Comparison of ENCODE assay signal across 8 mouse cellular contexts in the genomic region with DNA sequence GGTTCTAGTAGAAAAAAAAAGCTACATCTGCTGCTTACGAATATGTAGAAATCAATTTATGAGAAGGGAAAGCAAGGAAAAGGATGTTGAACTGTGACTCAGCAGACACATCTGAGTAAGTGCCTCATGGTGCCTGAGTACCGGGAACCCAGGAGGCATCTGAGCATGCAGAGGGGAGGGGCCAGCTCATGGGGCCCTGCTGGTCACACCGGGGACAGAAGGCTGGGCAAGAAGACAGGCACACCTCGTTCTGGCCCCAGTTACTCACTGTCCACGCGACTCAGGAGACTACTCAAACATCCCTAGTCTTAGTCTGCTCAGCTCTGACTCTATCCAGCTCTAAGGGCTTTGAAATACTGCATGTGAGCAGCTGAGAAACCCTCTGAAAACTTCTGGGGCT. TPM values are rescaled to one million over a fixed set of nuclear protein-coding genes. Genes with fewer than 3 reads are reported as not detected.
DNase-seq lines count a peak whose midpoint lies in the region; ATAC-seq and TF ChIP-seq lines count a peak whose summit lies in the region.

No protein-coding gene starts in this region.

- intact Hi-C loops in gastrocnemius, postnatal 36 days (cut with DNase I) = no loop called here

- no peak overlapping the region for H3K4me2 ChIP-seq in kidney, embryonic 16.5 days (replicated peaks; ENCODE audit: low read depth, low read length)
- no peak overlapping the region for H3K4me2 ChIP-seq in stomach, embryonic 14.5 days (replicated peaks; ENCODE audit: low read depth, low read length)
- no peak overlapping the region for H3K4me2 ChIP-seq in midbrain, embryonic 14.5 days (ENCODE audit: low read length)

- no peak overlapping the region for H3K9ac ChIP-seq in kidney, embryonic 16.5 days (replicated peaks; ENCODE audit: low read length)
- no peak overlapping the region for H3K9ac ChIP-seq in stomach, embryonic 14.5 days (replicated peaks; ENCODE audit: low read depth, low read length)
- H3K9ac ChIP-seq in midbrain, embryonic 14.5 days (replicated peaks; ENCODE audit: low read length) = no peak overlapping the region

- ATAC-seq in kidney, embryonic 16.5 days (ENCODE audit: low FRiP score, low TSS enrichment) = peak; percentile 89
- ATAC-seq in stomach, embryonic 14.5 days (ENCODE audit: insufficient number of reproducible peaks, insufficient read depth, low FRiP score, low read depth) = peak; percentile 46; the same call in 1 of the 2 replicates
- ATAC-seq in midbrain, embryonic 14.5 days (ENCODE audit: low FRiP score, low TSS enrichment) = no peak

- no peaks in the 10 kb centered on the region for H3K36me3 ChIP-seq in kidney, embryonic 16.5 days (ENCODE audit: insufficient read depth, low read length)
- H3K36me3 ChIP-seq in stomach, embryonic 14.5 days (ENCODE audit: control insufficient read depth, insufficient read depth, low read length) = no peaks in the 10 kb centered on the region
- no peaks in the 10 kb centered on the region for H3K36me3 ChIP-seq in midbrain, embryonic 14.5 days (ENCODE audit: control insufficient read depth, insufficient read depth, low read length)

- DNase-seq in layer of hippocampus, adult 2 months (ENCODE audit: low spot score in 2 of 2) = no peak
- DNase-seq in layer of hippocampus, adult 18-20 months (ENCODE audit: low spot score in 2 of 2) = no peak
- DNase-seq in cerebellum, adult 11-12 months = peak; percentile 80
- no peak for DNase-seq in midbrain, embryonic 14.5 days
- DNase-seq in thymus, postnatal 0 days (ENCODE audit: low spot score) = no peak
- DNase-seq in gastrocnemius, postnatal 36 days = no peak

- H3K27me3 ChIP-seq in kidney, embryonic 16.5 days (ENCODE audit: insufficient read depth, low read length) = no peaks in the 10 kb centered on the region
- no peaks in the 10 kb centered on the region for H3K27me3 ChIP-seq in stomach, embryonic 14.5 days (ENCODE audit: control insufficient read depth, insufficient read depth, low read length)
- H3K27me3 ChIP-seq in midbrain, embryonic 14.5 days (ENCODE audit: control insufficient read depth, insufficient read depth, low read length) = no peaks in the 10 kb centered on the region

- TF ChIP-seq CTCF in layer of hippocampus, adult 2 months (conservative IDR thresholded peaks at IDR 0.05) = 0 out of 2 replicates have a peak, but pooled peaks have one; percentile 6

- H3K4me3 ChIP-seq in layer of hippocampus, adult 2 months = no peak overlapping the region
- H3K4me3 ChIP-seq in kidney, embryonic 16.5 days (ENCODE audit: low read length) = no peak overlapping the region
- no peak overlapping the region for H3K4me3 ChIP-seq in stomach, embryonic 14.5 days (ENCODE audit: low read depth, low read length)
- H3K4me3 ChIP-seq in midbrain, embryonic 14.5 days (replicated peaks; ENCODE audit: low read depth, low read length) = no peak overlapping the region

- H3K27ac ChIP-seq in layer of hippocampus, adult 2 months = no peak overlapping the region
- no peak overlapping the region for H3K27ac ChIP-seq in kidney, embryonic 16.5 days (ENCODE audit: low read length)
- no peak overlapping the region for H3K27ac ChIP-seq in stomach, embryonic 14.5 days (ENCODE audit: low read length)
- H3K27ac ChIP-seq in midbrain, embryonic 14.5 days (replicated peaks; ENCODE audit: low read depth, low read length) = no peak overlapping the region

- WGBS in kidney, embryonic 16.5 days = 27% methylated on average over 6 of the region's 6 CpGs
- WGBS in stomach, embryonic 14.5 days = 31% methylated on average over 6 of the region's 6 CpGs
- 39% methylated on average over 6 of the region's 6 CpGs for WGBS in midbrain, embryonic 14.5 days

- no peaks in the 10 kb centered on the region for H3K9me3 ChIP-seq in kidney, embryonic 16.5 days (ENCODE audit: low read length)
- no peaks in the 10 kb centered on the region for H3K9me3 ChIP-seq in stomach, embryonic 14.5 days (ENCODE audit: control insufficient read depth, low read depth, low read length)
- no peaks in the 10 kb centered on the region for H3K9me3 ChIP-seq in midbrain, embryonic 14.5 days (ENCODE audit: control insufficient read depth, low read length)

- H3K4me1 ChIP-seq in kidney, embryonic 16.5 days (ENCODE audit: insufficient read depth, low read length) = peaks cover 3% of the 10 kb centered on the region
- no peaks in the 10 kb centered on the region for H3K4me1 ChIP-seq in stomach, embryonic 14.5 days (ENCODE audit: control insufficient read depth, insufficient read depth, low read length)
- no peaks in the 10 kb centered on the region for H3K4me1 ChIP-seq in midbrain, embryonic 14.5 days (ENCODE audit: control insufficient read depth, insufficient read depth, low read length)

RNA-seq across cellular contexts. Expression of a gene that starts 25.0 kb away (rescaled TPM):
- 10 to 100 TPM; 22.2 to 26.9 TPM for total RNA-seq in layer of hippocampus, adult 2 months (2021)
- 10 to 100 TPM; 23.9 to 24.1 TPM for total RNA-seq in layer of hippocampus, adult 18-20 months (2021)
- polyA plus RNA-seq in kidney, embryonic 16.5 days (2015; fragmentation: Nextera tagmentation; extraction: Ambion mirVana) = 3.2 and 3.8 TPM in 2 replicates
- 5.9 and 7.4 TPM in 2 replicates for polyA plus RNA-seq in stomach, embryonic 14.5 days (2014; fragmentation: Nextera tagmentation; extraction: Ambion mirVana)
- polyA plus RNA-seq in midbrain, embryonic 14.5 days (2014; fragmentation: Nextera tagmentation; extraction: Ambion mirVana) = 7.7 and 8.0 TPM in 2 replicates
- 0.71 and 0.90 TPM in 2 replicates for polyA plus RNA-seq in thymus, postnatal 0 days (2015; fragmentation: Nextera tagmentation; extraction: Ambion mirVana)
- 1 to 10 TPM; 3.1 to 3.3 TPM for total RNA-seq in gastrocnemius, postnatal 36 days (2021)

RNA-seq across cellular contexts. Expression of a gene that starts 48.6 kb away (rescaled TPM):
- total RNA-seq in layer of hippocampus, adult 2 months (2021) = 10 to 100 TPM; 77.8 to 85.7 TPM
- total RNA-seq in layer of hippocampus, adult 18-20 months (2021) = 10 to 100 TPM; 84.8 TPM
- polyA plus RNA-seq in kidney, embryonic 16.5 days (2015; fragmentation: Nextera tagmentation; extraction: Ambion mirVana) = 160 and 165 TPM in 2 replicates
- 161 and 162 TPM in 2 replicates for polyA plus RNA-seq in stomach, embryonic 14.5 days (2014; fragmentation: Nextera tagmentation; extraction: Ambion mirVana)
- 126 and 157 TPM in 2 replicates for polyA plus RNA-seq in midbrain, embryonic 14.5 days (2014; fragmentation: Nextera tagmentation; extraction: Ambion mirVana)
- polyA plus RNA-seq in thymus, postnatal 0 days (2015; fragmentation: Nextera tagmentation; extraction: Ambion mirVana) = 130 and 160 TPM in 2 replicates
- total RNA-seq in gastrocnemius, postnatal 36 days (2021) = 10 to 100 TPM; 40.2 to 46.0 TPM
